Comparison of ENCODE assay signal across 7 mouse cellular contexts in the genomic region with DNA sequence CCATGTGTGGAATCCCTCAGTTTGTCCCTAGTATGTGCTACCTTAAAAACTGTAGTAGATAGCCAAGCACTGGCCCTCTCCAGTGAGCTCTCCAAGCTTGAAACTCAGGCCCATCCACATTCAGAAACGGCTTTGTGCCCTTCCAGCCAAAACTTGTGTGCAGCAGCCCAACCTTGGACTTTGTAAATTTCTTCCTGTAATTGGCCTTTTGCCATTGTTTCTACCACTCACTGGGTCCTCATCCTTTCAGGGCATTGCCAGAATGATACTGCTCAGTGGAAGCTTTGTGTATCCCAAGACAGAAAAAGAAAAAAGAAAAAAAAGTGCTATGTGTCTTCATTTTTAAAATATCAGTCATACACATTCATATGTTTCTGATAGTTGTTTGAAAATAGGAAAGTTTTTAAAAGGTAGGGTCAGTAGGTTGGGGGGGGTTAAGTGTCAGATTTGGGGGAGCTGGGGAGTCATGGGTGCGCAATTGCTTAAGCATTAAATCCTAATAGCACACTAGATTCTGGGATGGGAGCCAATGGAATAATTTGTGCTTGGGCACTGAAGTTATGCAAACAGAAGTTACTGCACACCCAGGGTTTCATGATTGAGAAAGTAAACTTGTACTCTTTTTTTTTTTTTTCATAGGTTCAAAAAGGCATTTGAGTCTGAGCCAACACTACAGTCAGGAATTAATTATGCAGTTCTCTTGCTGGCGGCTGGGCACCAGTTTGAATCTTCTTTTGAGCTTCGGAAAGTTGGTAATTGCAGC.
DNase-seq lines count a peak whose midpoint lies in the region; ATAC-seq and TF ChIP-seq lines count a peak whose summit lies in the region.

No protein-coding gene starts in this region.

- H3K4me2 ChIP-seq in intestine, embryonic 14.5 days (ENCODE audit: low read length): no peak overlapping the region
- H3K4me2 ChIP-seq in intestine, postnatal 0 days (replicated peaks; ENCODE audit: low read depth): no peak overlapping the region

- 43% methylated on average over 4 of the region's 4 CpGs for WGBS in intestine, embryonic 14.5 days
- WGBS in intestine, postnatal 0 days: 43% methylated on average over 4 of the region's 4 CpGs

- 0 out of 2 replicates have a peak, but pooled peaks cover 3% of the 10 kb centered on the region for H3K4me1 ChIP-seq in intestine, embryonic 14.5 days (replicated peaks; ENCODE audit: control insufficient read depth, insufficient read depth, low read length)
- no peaks in the 10 kb centered on the region for H3K4me1 ChIP-seq in intestine, postnatal 0 days (replicated peaks; ENCODE audit: control insufficient read depth, insufficient read depth, low read length)

- TF ChIP-seq CTCF in intestine, postnatal 0 days (IDR thresholded peaks at IDR 0.05; ENCODE audit: low read depth): no peak
- TF ChIP-seq CTCF in brain, embryonic 14.5 days (IDR thresholded peaks at IDR 0.05; ENCODE audit: borderline replicate concordance, extremely low read depth, insufficient read depth, insufficient read length): no peak

- ATAC-seq in intestine, embryonic 14.5 days (replicated peaks; ENCODE audit: low FRiP score, low TSS enrichment, low read depth): no peak
- ATAC-seq in intestine, postnatal 0 days: no peak

- no peak for TF ChIP-seq POLR2A in brain, embryonic 14.5 days (IDR thresholded peaks at IDR 0.05; ENCODE audit: borderline replicate concordance, extremely low read depth, insufficient read depth, insufficient read length, poor library complexity, severe bottlenecking)

- no peak overlapping the region for H3K4me3 ChIP-seq in intestine, embryonic 14.5 days (ENCODE audit: low read depth, low read length)
- H3K4me3 ChIP-seq in intestine, postnatal 0 days (ENCODE audit: low read depth, low read length): no peak overlapping the region

- H3K9ac ChIP-seq in intestine, embryonic 14.5 days (ENCODE audit: low read length): no peak overlapping the region
- H3K9ac ChIP-seq in intestine, postnatal 0 days (ENCODE audit: low read depth, low read length): no peak overlapping the region

- DNase-seq in intestine, embryonic 14.5 days (ENCODE audit: low spot score): no peak
- peak; percentile 88 for DNase-seq in brain, embryonic 14.5 days (ENCODE audit: low read depth)
- peak; percentile 82 to 96 for DNase-seq in kidney, adult 8-10 months
- DNase-seq in lung, postnatal 36 days: peak; percentile 93
- DNase-seq in cerebellum, postnatal 4 days (ENCODE audit: low spot score in 2 of 2): no peak
- no peak for DNase-seq in left cerebral cortex, adult 8-10 months (ENCODE audit: low spot score in 2 of 2)

- no peaks in the 10 kb centered on the region for H3K36me3 ChIP-seq in intestine, embryonic 14.5 days (ENCODE audit: control insufficient read depth, insufficient read depth, low read length)
- H3K36me3 ChIP-seq in intestine, postnatal 0 days (ENCODE audit: control insufficient read depth, insufficient read depth): peaks cover 3% of the 10 kb centered on the region; the same call in 1 of the 2 replicates

- peak overlapping the region; percentile 22; the same call in 1 of the 2 replicates for H3K27ac ChIP-seq in intestine, embryonic 14.5 days (ENCODE audit: low read depth)
- no peak overlapping the region for H3K27ac ChIP-seq in intestine, postnatal 0 days (ENCODE audit: low read depth, low read length)

- H3K9me3 ChIP-seq in intestine, embryonic 14.5 days (ENCODE audit: control insufficient read depth, low read length): no peaks in the 10 kb centered on the region
- no peaks in the 10 kb centered on the region for H3K9me3 ChIP-seq in intestine, postnatal 0 days (ENCODE audit: control insufficient read depth)

- no peaks in the 10 kb centered on the region for H3K27me3 ChIP-seq in intestine, embryonic 14.5 days (replicated peaks; ENCODE audit: control insufficient read depth, insufficient read depth, low read length)
- H3K27me3 ChIP-seq in intestine, postnatal 0 days (replicated peaks; ENCODE audit: control insufficient read depth, insufficient read depth, low read length): no peaks in the 10 kb centered on the region

Comparison
In these comparisons a context has a peak if more than half of its experiments do, and no peak if none do; other contexts are left out.
1. DNase-seq: peak in brain, embryonic 14.5 days (single experiment), kidney, adult 8-10 months (2 of 2) and lung, postnatal 36 days (single experiment); none in intestine, embryonic 14.5 days (single experiment), cerebellum, postnatal 4 days (0 of 2) and left cerebral cortex, adult 8-10 months (0 of 2).